Mouse (Mus musculus) urinary bladder, adult 18-20 months (tissue): ENCODE measurements around the gene Arid4a.

Experiments
- DNase-seq, 2 experiments: peaks; one replicate each; pipeline ENCODE4 v3.0.0; 2022; ENCODE audit warnings: low spot score in 2 of 2, mixed read lengths in 2 of 2

Arid4a gene

DNA sequence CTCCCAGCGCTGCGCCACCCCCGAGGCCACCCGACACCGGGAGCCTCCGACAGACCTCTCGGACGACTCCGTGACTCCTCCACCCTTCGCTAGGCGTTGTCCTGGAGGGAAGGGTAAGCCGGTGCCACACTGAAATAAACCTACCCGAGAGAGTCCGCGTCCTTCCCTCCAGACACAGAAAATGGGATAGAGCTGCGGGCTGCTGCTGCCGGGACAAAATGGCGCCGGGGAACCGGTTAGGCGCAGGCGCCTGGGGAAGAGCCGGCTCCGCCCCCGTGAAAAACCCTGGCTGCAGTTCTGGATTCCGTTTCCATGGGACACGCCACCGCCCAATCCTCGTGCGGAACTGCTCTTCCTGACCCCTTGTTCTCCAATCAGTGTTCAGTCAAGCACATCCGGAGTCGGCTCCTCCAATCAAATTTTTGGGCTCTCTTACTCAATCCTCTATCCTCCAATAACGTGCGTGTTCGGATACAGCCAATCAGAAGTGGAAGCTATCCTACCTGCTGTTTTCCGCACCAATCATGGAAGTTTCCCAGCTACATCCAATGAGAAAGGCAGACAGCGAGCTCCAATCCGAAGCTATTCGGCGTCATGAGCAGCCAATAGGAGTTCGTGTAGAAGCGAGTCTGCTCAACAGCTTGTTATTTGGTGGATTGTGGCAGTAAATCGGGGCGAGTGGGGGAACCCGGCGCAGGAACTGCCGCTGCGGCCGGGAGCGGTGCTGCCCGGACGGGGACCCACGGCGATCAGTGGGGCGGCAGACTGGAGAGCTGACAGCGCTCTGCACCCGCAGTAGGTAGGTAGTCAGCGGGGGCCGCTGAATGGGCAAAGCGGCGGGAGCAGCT is at the start of gene Arid4a:
Gene Arid4a, plus strand, starts transcription at position 628 of the 848 bp plus-strand sequence.
- DNase-seq, result peak; percentile 91 to 96

- no peak for DNase-seq
These were observed 48.2 kb upstream of the Arid4a start for GRCm38 (mm10) chr12:70967581-70967980.

DNA sequence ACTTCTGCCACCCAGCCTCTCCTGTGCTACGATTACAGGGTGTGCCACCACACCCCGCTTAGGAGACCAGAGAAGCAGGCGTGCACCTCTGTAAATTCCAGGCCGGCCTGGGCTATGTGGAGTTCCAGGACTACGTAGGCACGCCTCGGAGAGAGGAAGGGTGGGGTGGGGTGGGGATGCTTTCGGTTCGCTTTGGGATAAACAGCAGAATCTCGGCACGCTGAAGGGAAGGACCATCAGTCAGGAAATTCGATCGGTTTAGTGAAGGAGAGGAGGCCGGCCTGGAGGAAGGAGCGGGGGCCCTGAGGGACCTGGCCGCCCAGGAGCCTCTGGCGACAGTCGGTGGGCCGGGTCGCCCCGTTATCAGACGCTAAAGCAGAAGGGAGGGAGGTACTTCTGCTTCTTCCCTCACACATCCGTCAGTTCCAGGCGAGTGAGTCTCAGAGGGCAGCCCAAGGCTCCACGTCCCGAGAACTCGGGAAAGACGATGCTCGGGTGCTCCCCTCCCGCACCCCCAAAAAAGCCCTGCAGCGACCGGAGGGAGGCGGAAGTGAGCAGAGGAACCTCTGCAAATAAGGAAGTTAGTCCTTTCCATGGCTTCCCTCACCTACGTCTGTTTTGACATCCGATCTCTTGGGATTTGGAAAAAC is 47.5 kb upstream of the Arid4a start:
- peak; percentile 70 to 79 for DNase-seq

DNA sequence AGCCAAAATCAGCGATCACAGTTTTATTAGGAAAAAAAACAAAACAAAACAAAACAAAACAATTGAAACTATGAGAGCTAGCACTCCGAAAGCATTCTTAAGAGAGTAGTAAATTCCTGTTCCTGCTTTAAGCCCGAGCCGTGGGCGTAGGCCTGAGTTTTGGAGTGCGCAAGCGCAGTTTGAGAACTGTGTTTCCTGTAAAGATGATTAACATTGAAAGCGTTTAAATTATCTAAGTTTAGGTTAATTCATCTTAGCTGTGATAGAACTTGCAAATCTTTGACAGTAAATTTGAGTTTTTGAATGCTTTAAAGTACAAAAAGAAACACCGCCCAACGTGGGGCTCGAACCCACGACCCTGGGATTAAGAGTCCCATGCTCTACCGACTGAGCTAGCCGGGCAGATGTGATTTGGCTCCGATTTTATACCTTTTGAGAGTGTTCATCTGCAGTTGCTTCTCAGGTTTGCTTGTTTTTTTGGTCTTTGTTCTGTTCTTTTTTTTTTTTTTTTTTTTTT is 46.9 kb upstream of the Arid4a start:
- DNase-seq, result peak; percentile 78 to 81

DNA sequence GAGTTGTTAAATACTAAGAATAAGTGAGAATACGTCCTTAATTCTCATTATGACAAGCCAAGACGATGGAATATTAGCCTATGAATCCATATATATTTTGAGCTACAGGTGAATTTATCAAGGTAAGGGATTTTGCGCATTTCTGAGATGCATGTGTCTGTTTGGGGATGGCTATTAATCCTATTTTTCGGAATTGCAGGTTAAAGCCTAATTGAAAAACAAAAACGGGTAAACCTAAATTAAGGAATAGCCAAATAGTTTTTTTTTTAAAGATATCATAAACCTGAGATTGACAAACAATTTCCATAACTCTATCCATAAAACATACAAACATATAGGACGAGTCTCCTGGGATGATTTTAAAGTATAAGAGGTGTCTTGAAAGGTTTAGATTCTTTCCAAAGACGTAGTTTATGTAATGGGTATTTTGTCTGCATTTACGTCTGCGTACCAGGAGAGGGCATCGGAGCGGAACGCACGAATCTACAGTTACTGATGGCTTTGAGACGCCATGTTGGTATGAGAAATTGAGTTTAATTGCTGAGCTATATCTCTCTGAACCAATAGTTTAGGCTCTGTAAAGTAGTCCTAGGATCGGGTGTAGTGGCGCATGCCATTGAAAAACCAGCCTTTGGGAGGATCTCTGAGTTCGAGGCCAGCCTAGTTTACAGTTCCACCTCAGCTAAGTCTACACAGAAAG is 46.2 kb upstream of the Arid4a start:
- DNase-seq, result peak; percentile 18 to 40

GRCm38 (mm10) chr12:70973831-70974230 is 42.0 kb upstream of the Arid4a start:
- no peak for DNase-seq

DNA sequence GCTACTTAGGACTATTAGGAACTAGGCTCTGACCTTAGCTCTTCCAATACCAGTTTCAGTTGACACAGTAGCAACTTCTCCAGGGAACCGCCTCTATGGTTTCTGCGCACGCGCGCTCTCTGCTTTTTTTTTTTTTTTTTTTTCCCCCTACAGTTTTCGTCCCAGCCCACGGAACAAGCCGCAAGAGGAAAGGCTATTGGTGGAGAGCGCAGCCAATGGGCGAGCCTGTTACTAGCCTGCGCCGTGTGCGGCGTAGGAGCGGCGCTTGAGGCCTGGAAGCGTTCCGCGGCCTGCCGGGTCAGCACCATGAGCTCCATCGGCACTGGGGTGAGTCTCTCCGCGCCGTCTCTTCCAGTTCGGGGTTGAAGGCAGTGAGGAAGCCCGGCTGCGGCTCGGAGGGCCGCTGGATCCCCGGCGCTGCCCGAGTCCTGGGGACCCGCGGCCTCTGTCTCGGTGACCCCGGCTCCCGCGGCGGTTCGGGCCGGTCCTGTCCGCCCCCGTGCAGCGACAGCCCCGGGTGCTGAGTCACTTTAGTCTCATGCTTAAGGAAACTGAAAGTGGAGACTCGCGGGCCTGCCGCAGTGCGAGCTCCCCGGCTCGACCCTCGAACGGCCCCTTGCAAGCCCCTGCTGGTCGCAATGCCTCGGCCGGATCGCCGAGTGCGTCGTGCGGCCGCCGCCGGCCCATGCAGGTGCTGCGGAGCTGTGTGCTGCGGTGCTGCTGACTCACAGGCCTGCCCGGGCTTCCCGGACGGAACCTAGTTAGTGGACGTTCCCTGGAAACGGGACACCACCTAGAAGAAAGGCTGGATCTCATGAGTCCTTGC is 41.1 kb upstream of the Arid4a start, which contains the start of gene Psma3:
Gene Psma3, plus strand, starts transcription at position 181 of the 826 bp plus-strand sequence.
- peak; percentile 82 to 86 for DNase-seq

- DNase-seq, result no peak
These were observed 40.4 kb upstream of the Arid4a start for GRCm38 (mm10) chr12:70975406-70975805.

- DNase-seq, result no peak
These were observed 39.9 kb upstream of the Arid4a start for GRCm38 (mm10) chr12:70975891-70976290.

DNA sequence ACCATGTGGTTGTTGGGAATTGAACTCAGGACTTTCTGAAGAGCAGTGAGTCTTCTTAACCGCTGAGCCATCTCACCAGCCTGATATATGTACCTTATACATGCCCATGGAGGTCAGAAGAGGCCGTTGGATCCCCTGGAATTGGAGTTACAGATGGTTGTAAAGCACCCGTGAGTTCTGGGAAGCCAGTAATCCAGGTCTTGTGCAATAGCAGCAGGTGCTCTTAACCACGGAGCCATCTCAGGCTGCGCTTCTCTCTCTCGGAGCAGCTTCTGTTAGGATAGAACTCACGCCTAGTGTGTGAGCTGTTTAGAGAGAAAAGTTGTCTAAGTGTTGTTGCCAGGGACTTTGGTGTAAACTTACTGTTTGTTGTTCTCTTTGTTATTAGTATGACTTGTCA is 37.4 kb upstream of the Arid4a start:
- no peak for DNase-seq

DNA sequence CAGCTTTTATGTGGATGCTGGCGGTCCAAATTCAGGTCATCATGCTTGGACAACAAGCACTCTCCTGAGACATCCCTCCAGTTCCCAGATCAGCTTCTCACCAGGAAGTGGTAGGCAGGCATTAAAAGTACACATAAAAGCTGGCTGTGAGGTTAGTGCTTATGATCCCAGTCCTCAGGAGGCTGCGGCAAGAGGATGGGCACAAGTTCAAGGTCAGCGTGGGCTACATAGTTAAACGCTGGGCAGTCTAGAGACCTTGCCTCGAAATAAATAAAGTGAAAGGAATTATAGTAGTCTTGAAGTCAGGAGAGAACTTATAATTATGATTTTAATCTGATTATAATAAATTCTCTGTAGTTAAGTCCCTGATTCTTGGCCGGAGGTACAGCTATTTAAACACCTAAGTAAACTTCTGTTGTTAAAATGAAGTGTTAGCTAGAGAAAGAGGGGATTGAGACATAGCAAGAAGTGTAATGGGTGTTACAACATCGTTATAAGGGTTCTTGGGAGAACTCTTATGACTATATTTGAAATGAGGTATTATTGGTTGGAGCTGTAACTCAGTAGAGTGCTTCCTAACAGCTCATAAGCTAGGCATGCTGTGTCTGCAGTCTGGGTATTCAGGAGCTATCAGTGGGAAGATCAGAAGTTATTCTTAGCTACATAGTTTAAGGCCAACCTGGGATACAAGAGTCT is 30.8 kb upstream of the Arid4a start:
- no peak for DNase-seq

DNA sequence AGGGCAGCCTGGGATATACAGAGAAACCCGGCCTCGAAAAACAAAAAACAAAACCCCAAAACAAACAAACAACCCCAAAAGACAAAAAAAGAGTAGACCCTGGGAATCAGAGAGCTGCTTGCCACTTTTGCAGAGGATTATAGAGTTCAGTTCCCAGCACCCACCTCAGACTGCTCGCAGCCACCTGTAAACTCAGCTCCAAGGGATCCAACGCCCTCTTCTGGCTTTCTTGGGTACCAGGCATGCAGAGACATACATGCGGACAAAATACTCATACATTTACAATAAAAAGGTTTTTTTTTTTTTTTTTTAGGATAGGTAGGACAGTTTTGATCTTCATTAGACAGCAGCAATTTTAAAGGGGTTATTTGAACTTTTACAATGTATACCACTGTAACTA is 18.6 kb upstream of the Arid4a start:
- no peak for DNase-seq

- no peak for DNase-seq
These were observed 16.3 kb upstream of the Arid4a start for GRCm38 (mm10) chr12:70999423-70999903.

DNA sequence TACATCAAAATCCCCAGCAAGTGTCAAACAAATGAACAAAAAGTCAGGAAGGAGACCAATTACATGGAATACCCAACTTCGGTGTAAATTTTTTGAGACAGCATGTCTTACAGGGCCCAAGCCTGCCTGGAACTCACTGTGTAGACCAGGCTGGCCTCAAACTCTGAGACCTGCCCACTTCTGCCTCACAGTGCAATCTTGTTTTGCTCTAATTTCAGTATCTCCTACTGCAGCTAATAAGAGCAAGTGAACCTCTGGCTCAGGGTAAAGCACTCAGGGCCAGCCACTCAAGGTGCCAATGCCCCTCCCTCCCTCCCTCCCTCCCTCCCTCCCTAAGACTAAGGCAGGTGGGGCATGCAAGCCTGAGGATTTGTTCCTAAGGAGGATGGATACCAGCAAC is 15.4 kb upstream of the Arid4a start:
- no peak for DNase-seq

DNA sequence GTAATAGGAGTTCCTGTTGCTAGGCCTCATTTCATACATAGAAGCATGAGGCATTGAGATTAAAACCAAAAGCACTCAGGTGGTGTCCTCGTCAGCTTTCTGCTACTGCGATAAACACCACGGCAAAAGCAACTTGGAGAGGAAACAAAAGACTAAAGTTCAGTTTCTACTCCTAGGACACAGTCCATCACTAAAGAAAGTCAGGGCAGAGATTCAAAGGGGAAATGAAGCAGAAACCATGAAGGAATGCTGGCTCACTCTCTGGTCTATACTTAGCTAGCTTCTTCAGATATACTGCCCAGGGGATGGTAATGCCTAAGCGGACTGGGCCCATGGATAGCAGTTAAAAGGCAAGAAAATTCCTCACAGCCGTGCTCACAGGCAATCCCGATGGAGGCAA is 14.3 kb upstream of the Arid4a start:
- no peak for DNase-seq

- no peak for DNase-seq
These were observed 11.9 kb upstream of the Arid4a start for GRCm38 (mm10) chr12:71003760-71004426.

DNA sequence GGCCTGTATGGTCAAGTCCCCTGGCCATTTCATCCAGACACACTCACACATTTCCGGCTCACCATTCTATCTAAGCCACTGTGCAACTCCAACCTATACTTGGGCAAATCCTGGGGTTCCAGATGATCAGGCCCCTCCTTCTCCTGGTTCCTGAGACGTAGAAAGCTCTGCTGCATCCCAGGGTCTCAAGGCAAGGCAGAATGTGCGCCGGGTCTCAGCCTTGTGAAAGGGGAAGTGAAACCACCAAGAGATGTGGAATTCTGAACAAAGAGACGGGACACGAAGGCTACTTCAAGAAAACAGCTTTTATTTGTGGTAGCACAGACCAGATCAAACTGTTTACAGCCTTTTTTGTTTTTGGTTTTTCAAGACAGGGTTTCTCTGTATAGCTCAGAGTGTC is 9.6 kb upstream of the Arid4a start:
- DNase-seq, result no peak

- DNase-seq, result no peak
These were observed 8.9 kb upstream of the Arid4a start for GRCm38 (mm10) chr12:71006901-71007300.

DNA sequence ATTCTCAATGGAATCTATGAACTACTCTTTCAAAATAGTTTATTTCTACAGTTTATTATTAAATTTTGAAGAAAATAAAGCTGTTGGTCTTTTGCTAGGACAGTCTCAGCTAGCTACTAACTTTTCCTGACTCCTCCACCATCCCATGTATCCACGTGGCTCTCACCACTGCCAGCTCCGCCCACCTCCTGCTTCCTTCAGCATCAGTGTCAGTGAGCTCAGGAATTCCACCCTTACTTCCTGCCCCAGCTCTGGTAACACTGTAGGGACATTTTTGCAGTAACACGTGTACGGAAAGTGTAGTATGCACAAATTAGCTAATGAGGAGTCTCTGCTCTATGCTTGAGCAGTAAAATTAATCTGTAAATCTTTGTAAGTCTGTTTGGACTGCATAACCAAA is 6.0 kb upstream of the Arid4a start:
- no peak for DNase-seq

- DNase-seq, result no peak
These were observed 886 bp upstream of the Arid4a start for GRCm38 (mm10) chr12:71014845-71015362.
